Mouse (Mus musculus): ENCODE measurements around the gene Ern2. TPM values are rescaled to one million over a fixed set of nuclear protein-coding genes. Genes with fewer than 3 reads are reported as not detected.

The Ern2 gene
- total and polyA plus RNA-seq, 3 experiments = not detected

DNA sequence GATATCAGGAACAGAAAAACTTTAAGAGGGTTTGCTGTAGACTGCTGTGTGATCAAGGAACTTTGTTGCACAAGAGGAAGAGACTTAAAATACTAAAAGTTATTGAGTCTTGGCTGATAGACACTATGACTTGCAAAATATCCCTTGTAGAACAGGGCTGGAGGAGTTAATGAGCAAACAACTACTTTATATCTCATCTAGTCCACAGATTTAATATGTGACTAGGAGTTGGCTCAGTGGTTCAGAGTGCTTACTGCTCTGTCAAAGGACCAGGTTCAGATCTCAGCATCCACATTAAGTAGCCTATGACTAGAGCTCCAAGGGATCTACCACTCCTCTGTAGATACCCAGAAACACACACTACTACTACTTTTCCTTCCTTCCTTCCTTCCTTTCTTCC, 48.9 kb downstream of the Ern2 start:
- Histone ChIP-seq H3K9ac (ENCODE audit: insufficient read depth, low read depth) (no peak overlapping the region), H3K4me3 (replicated peaks in 1 of 3; ENCODE audit: low read depth in 2 of 3, low read length in 2 of 3, poor library complexity in 1 of 3) (no peak overlapping the region), H3K4me2 (ENCODE audit: insufficient read depth, low read depth, poor library complexity, severe bottlenecking) (no peak overlapping the region), H3K4me1 (ENCODE audit: control insufficient read depth in 1 of 2, insufficient read depth in 2 of 2) (peaks cover 0 to 24% of the 10 kb centered on the region in 2 experiments; a peak in 3 of 4 replicates), H3K79me2 (replicated peaks; ENCODE audit: control insufficient read depth, extremely low read depth, insufficient read depth, poor library complexity, severe bottlenecking) (peaks cover 17% of the 10 kb centered on the region), H3K9me3 (replicated peaks; ENCODE audit: low read length) (no peaks in the 10 kb centered on the region), H3K27ac (ENCODE audit: insufficient read depth, low read depth) (no peak overlapping the region), H3K27me3 (replicated peaks) (no peaks in the 10 kb centered on the region), H3K36me3 (replicated peaks in 1 of 2; ENCODE audit: control insufficient read depth in 1 of 2, insufficient read depth in 1 of 2, low read length in 1 of 2) (peaks cover 54 to 70% of the 10 kb centered on the region in 2 experiments)
- dilution Hi-C loops (cut with MboI; ENCODE audit: extremely low pct_ligation_motif_present, extremely low pct_unique_long_range_greater_than_20kb, low sequenced_read_pairs) (no loop called here), in situ Hi-C loops (cut with MboI; ENCODE audit: low pct_ligation_motif_present, low pct_unique_long_range_greater_than_20kb, low sequenced_read_pairs) (no loop called here)
- TF ChIP-seq HCFC1 (IDR thresholded peaks at IDR 0.05; ENCODE audit: low read depth, low read length) (no peak), ZMIZ1 (IDR thresholded peaks at IDR 0.05; ENCODE audit: low read depth, low read length) (no peak), BHLHE40 (IDR thresholded peaks at IDR 0.05; ENCODE audit: low read depth, low read length) (no peak), TCF12 (IDR thresholded peaks at IDR 0.05; ENCODE audit: low read depth, low read length) (no peak), ZKSCAN1 (IDR thresholded peaks at IDR 0.05; ENCODE audit: borderline replicate concordance, low read depth, low read length) (no peak), ZC3H11A (IDR thresholded peaks at IDR 0.05; ENCODE audit: low read depth, low read length) (no peak), CHD2 (IDR thresholded peaks at IDR 0.05; ENCODE audit: low read length) (no peak), NELFE (IDR thresholded peaks at IDR 0.05; ENCODE audit: low read depth, low read length) (no peak), IRF4 (IDR thresholded peaks at IDR 0.05; ENCODE audit: low read depth, low read length) (no peak), SIN3A (IDR thresholded peaks at IDR 0.05; ENCODE audit: low read length) (no peak)
- DNase-seq (ENCODE audit: extremely low read depth) = no peak

DNA sequence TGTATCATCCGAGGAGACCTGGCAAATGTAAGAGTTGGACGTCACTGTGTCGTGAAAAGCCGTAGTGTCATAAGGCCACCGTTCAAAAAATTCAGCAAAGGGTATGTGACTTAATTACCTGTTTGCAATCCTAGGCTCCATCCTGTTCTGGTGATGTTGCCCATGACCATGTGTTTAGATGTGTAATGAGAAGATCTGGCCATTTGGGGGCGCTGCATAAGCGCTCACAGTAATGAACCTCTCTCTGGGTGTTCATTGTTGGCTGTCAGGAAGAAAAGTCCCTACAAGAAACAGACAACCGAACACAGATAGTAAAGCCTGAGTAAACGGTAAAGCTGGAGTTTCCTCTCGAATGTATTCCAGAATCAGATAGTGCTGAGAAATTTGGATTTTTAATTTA, 50.9 kb downstream of the Ern2 start:
- DNase-seq (ENCODE audit: extremely low read depth) = peak; percentile 66

DNA sequence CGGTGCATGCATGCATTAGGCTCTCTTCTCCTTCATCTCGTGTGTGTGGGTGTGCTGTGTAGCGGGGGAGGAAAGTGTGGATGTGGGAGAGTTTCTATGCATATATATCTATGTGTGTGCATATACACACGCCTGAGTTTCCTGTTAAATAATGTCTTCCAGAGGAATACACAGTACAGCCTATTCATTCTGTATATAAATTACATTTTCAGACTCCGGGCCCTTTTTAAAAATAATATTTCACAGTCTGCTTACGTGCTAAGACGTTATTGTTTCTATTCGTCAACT, 52.7 kb downstream of the Ern2 start:
- Histone ChIP-seq H3K27ac (ENCODE audit: insufficient read depth, low read depth) (peak overlapping the region; percentile 41; the same call in 1 of the 2 replicates), H3K27me3 (replicated peaks) (no peaks in the 10 kb centered on the region), H3K4me1 (ENCODE audit: control insufficient read depth in 1 of 2, insufficient read depth in 2 of 2) (peaks cover 0 to 34% of the 10 kb centered on the region in 2 experiments; a peak in 3 of 4 replicates), H3K9me3 (replicated peaks; ENCODE audit: low read length) (no peaks in the 10 kb centered on the region), H3K79me2 (replicated peaks; ENCODE audit: control insufficient read depth, extremely low read depth, insufficient read depth, poor library complexity, severe bottlenecking) (peaks cover 21% of the 10 kb centered on the region), H3K4me2 (ENCODE audit: insufficient read depth, low read depth, poor library complexity, severe bottlenecking) (no peak overlapping the region), H3K36me3 (replicated peaks in 1 of 2; ENCODE audit: control insufficient read depth in 1 of 2, insufficient read depth in 1 of 2, low read length in 1 of 2) (peaks cover 22 to 57% of the 10 kb centered on the region in 2 experiments), H3K9ac (ENCODE audit: insufficient read depth, low read depth) (peak overlapping the region; percentile 79), H3K4me3 (replicated peaks in 1 of 3; ENCODE audit: low read depth in 2 of 3, low read length in 2 of 3, poor library complexity in 1 of 3) (peak overlapping the region; percentile 88 to 99 (median 96))
- no peak for DNase-seq (ENCODE audit: extremely low read depth)
- in situ Hi-C loops (cut with MboI; ENCODE audit: low pct_ligation_motif_present, low pct_unique_long_range_greater_than_20kb, low sequenced_read_pairs) (no loop called here), dilution Hi-C loops (cut with MboI; ENCODE audit: extremely low pct_ligation_motif_present, extremely low pct_unique_long_range_greater_than_20kb, low sequenced_read_pairs) (no loop called here)
- TF ChIP-seq JUN (IDR thresholded peaks at IDR 0.05; ENCODE audit: insufficient read depth, low read depth, low read length) (no peak), RCOR1 (conservative IDR thresholded peaks at IDR 0.05; ENCODE audit: low read depth, low read length) (no peak), MAZ (IDR thresholded peaks at IDR 0.05; ENCODE audit: low read depth, low read length) (no peak), POLR2AphosphoS2 (IDR thresholded peaks at IDR 0.05; ENCODE audit: low read depth, low read length) (no peak), BHLHE40 (IDR thresholded peaks at IDR 0.05; ENCODE audit: low read depth, low read length) (no peak), USF2 (conservative IDR thresholded peaks at IDR 0.05; ENCODE audit: low read depth, low read length) (no peak), RAD21 (IDR thresholded peaks at IDR 0.05; ENCODE audit: low read depth, low read length) (no peak), EP300 (IDR thresholded peaks at IDR 0.05; ENCODE audit: low read length) (no peak), ZMIZ1 (IDR thresholded peaks at IDR 0.05; ENCODE audit: low read depth, low read length) (no peak), MAX (IDR thresholded peaks at IDR 0.05; ENCODE audit: low read length) (no peak), NRF1 (IDR thresholded peaks at IDR 0.05; ENCODE audit: low read depth, low read length) (no peak), MXI1 (IDR thresholded peaks at IDR 0.05; ENCODE audit: low read depth, low read length) (no peak), JUND (conservative IDR thresholded peaks at IDR 0.05; ENCODE audit: low read depth, low read length) (no peak), KAT2A (IDR thresholded peaks at IDR 0.05; ENCODE audit: insufficient replicate concordance, low read length) (no peak), TCF12 (IDR thresholded peaks at IDR 0.05; ENCODE audit: low read depth, low read length) (no peak), PAX5 (IDR thresholded peaks at IDR 0.05; ENCODE audit: low read length) (no peak), SIN3A (IDR thresholded peaks at IDR 0.05; ENCODE audit: low read length) (no peak), ZKSCAN1 (IDR thresholded peaks at IDR 0.05; ENCODE audit: borderline replicate concordance, low read depth, low read length) (no peak)

More for the DNA sequence above, 50.9 kb downstream of the Ern2 start:
- in situ Hi-C loops (cut with MboI; ENCODE audit: low pct_ligation_motif_present, low pct_unique_long_range_greater_than_20kb, low sequenced_read_pairs) = no loop called here
- TF ChIP-seq ZC3H11A (IDR thresholded peaks at IDR 0.05; ENCODE audit: low read depth, low read length) = no peak
- no peak for TF ChIP-seq UBTF (IDR thresholded peaks at IDR 0.05; ENCODE audit: low read depth, low read length)
- no peak for TF ChIP-seq JUND (conservative IDR thresholded peaks at IDR 0.05; ENCODE audit: low read depth, low read length)
- TF ChIP-seq ZKSCAN1 (IDR thresholded peaks at IDR 0.05; ENCODE audit: borderline replicate concordance, low read depth, low read length) = no peak
- TF ChIP-seq MXI1 (IDR thresholded peaks at IDR 0.05; ENCODE audit: low read depth, low read length) = no peak
- no peak for TF ChIP-seq HCFC1 (IDR thresholded peaks at IDR 0.05; ENCODE audit: low read depth, low read length)
- peak; percentile 5 for TF ChIP-seq RAD21 (IDR thresholded peaks at IDR 0.05; ENCODE audit: low read depth, low read length)
- peak; percentile 44 to 53 for TF ChIP-seq CTCF (conservative IDR thresholded peaks at IDR 0.05 in 1 of 2, IDR thresholded peaks at IDR 0.05 in 1 of 2; ENCODE audit: low read depth in 2 of 2, low read length in 2 of 2)
- no peak for TF ChIP-seq ZMIZ1 (IDR thresholded peaks at IDR 0.05; ENCODE audit: low read depth, low read length)
- no peak overlapping the region for H3K4me2 ChIP-seq (ENCODE audit: insufficient read depth, low read depth, poor library complexity, severe bottlenecking)
- peaks cover 38 to 59% of the 10 kb centered on the region in 2 experiments for H3K36me3 ChIP-seq (replicated peaks in 1 of 2; ENCODE audit: control insufficient read depth in 1 of 2, insufficient read depth in 1 of 2, low read length in 1 of 2)
- no peaks in the 10 kb centered on the region for H3K27me3 ChIP-seq (replicated peaks)
- H3K9ac ChIP-seq (ENCODE audit: insufficient read depth, low read depth) = no peak overlapping the region
- dilution Hi-C loops (cut with MboI; ENCODE audit: extremely low pct_ligation_motif_present, extremely low pct_unique_long_range_greater_than_20kb, low sequenced_read_pairs) = no loop called here
- H3K4me3 ChIP-seq (replicated peaks in 1 of 3; ENCODE audit: low read depth in 2 of 3, low read length in 2 of 3, poor library complexity in 1 of 3) = no peak overlapping the region
- peaks cover 0 to 36% of the 10 kb centered on the region in 2 experiments; a peak in 3 of 4 replicates for H3K4me1 ChIP-seq (ENCODE audit: control insufficient read depth in 1 of 2, insufficient read depth in 2 of 2)
- no peak overlapping the region for H3K27ac ChIP-seq (ENCODE audit: insufficient read depth, low read depth)
- H3K79me2 ChIP-seq (replicated peaks; ENCODE audit: control insufficient read depth, extremely low read depth, insufficient read depth, poor library complexity, severe bottlenecking) = peaks cover 21% of the 10 kb centered on the region
- H3K9me3 ChIP-seq (replicated peaks; ENCODE audit: low read length) = no peaks in the 10 kb centered on the region

Measured in CH12.LX (cell line).